Mouse (Mus musculus) lung, postnatal 14 days (tissue): Measurements from ENCODE around the gene Ggct.
"Not testable (repeated sequence)": the region's sequence is repeated elsewhere in the genome, so short reads cannot be mapped to it uniquely, and the experiment has no call there.

ENCODE experiments used
- DNase-seq: peaks from one replicate; pipeline ENCODE4 v3.0.0; 2021

Ggct gene

GRCm38 (mm10) chr6:54992141-54992540 is 609 bp downstream of the Ggct start:
- DNase-seq = no peak

- no peak for DNase-seq
Measured at GRCm38 (mm10) chr6:54991189-54991588, 1.6 kb downstream of the Ggct start.

DNA sequence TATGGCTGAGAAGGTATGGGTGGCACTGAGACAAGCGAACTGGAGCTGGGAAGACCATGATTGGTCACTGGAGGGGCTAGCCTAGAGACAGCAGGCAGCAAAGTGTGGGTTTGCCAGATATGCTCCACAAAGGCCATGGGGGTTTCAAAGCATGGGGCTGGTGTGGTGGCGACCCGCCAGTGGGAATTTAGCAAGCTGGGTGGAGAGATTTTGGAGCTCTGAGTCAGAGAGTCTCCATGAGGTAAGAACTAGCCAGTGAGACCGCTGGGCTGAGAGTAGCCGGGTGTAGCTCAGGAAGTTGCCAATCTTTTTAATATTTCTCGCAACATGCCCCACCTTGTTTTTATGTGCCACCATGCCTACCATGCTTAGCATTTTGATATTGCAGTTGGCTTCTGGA is 4.6 kb downstream of the Ggct start:
- DNase-seq = no peak

GRCm38 (mm10) chr6:54984096-54984495 is 8.7 kb downstream of the Ggct start:
- no peak for DNase-seq

DNA sequence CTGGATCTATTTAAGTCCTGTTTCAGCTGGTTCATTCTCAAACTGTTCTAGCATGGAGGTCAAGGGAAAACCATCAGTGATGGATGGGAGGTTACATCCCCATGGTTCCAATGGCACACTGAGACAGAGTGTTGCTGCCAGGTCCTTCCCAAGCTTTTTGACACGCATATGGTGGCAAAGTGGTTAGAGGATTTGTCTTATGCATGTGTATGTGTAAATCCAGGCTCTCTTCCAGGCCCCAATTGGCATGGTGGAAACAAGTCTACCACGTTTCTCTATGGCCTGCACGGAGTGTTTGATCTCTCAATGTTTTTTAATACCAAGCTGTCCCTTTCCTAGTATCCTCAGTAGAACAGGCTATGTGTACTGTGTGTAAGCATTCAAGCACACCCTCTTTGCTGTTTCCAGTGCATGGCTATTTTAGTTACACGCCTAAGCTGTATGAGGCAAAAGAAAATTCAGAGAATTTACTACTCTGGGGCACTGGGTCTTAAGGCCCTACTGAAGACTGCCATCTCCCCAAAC is 9.2 kb downstream of the Ggct start:
- no peak for DNase-seq

DNA sequence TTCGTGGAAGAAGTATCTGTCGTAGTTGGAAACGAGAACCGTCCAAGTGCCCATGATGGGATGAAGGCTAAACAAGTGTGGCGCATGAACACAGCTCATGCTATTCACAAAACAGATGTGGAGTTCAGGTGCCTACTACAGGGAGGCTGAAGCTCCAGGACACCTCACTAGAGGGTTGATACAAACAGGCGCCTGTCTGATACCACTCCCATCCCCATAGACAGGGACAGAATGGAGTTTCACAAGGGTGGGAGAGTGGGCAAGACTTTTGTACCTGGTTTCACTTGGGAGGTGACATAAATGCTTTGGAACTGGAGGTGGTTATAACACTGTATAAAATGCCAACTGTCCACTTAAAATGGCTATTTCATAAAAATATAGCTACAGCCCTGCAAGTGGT is 13.3 kb downstream of the Ggct start:
- DNase-seq = no peak

DNA sequence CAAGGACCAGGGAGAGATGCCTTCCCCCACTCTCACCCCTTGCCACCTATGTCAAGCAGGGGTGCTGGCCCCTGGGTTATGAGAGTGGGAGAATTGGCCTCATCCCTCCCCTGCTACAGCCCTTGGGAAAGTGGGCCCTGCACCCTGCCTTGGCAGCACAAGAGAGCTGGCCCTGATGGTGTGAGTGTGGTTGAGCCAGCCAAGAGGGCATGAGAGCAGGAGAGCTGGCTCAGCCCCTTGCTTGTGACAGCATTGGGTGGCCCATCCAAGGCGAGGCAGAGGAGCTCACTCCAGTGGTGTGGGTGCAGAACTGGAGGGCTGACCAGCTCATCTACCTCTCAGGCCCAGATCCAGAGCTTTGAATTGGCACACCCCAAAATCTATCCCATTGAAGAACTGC is 17.1 kb downstream of the Ggct start:
- DNase-seq = no peak

DNA sequence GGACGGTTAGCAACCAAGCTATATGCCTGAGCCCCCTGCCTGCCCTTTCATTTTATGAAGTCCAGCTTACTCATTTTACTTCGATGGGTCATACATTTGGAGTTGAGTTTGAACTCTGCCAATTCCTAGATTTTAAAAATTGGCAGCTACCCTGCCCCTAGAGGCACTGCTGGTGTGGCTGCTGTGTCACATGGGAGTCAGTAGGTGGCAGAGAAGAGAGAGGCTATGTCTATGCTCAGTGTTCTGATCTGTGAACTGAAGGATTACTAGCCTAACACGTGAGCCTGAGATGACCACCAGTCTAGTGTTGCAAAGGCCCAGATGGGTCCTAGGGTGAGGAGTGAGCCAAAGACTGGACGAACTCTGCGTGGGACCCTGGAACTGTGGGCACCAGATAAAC is 18.2 kb downstream of the Ggct start:
- peak; percentile 44 for DNase-seq

- peak; percentile 31 for DNase-seq
Measured at GRCm38 (mm10) chr6:54972929-54973211, 19.9 kb downstream of the Ggct start.

GRCm38 (mm10) chr6:54972111-54972928 is 20.4 kb downstream of the Ggct start, which contains the start of gene Nod1:
TSS of gene Nod1 (minus strand) at chr6:54972612.
- DNase-seq = peak; percentile 87

DNA sequence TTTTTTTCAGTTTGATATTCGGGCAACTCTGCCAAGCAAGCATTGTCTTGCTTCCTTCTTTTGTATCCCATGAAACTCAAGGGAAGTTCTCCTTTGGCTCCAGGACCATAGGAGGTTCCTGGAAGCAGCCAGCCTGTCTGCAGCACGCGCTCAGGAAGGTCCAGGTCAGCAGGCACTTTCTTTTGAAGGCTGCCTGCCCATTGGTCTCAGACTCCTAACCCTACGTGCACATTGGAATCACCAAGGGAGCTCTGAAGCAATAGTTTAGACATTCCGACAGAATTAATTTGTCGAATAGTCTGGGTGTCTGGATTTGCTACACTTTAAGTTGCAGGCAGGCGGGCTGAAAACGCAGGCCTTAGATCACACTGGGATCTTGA is 21.0 kb downstream of the Ggct start:
- DNase-seq = peak; percentile 46

GRCm38 (mm10) chr6:54970506-54970905 is 22.2 kb downstream of the Ggct start:
- DNase-seq = no peak

- no peak for DNase-seq
Measured at GRCm38 (mm10) chr6:54969801-54970200, 22.9 kb downstream of the Ggct start.

GRCm38 (mm10) chr6:54967591-54967990 is 25.2 kb downstream of the Ggct start:
- DNase-seq = no peak

DNA sequence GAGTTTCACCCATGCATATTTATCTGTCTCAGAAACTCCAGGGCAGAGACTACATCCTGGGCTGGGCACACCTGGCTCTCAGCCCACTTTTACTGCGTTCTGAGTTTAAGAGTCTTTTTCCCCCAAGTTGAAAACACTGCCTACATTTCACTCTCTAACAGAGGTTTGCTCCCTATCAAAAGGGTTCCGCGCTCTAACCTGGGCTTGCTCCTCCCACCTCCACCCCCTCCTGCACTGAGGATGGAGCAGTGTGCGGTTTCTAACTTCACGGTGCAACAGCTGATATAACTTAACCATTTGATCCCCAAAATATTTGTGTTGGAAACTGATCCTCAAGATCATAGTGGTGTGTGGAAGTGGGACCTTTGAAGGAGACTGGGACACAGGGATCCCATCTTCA is 27.5 kb downstream of the Ggct start:
- no peak for DNase-seq

GRCm38 (mm10) chr6:54964755-54965154 is 28.0 kb downstream of the Ggct start:
- no peak for DNase-seq

DNA sequence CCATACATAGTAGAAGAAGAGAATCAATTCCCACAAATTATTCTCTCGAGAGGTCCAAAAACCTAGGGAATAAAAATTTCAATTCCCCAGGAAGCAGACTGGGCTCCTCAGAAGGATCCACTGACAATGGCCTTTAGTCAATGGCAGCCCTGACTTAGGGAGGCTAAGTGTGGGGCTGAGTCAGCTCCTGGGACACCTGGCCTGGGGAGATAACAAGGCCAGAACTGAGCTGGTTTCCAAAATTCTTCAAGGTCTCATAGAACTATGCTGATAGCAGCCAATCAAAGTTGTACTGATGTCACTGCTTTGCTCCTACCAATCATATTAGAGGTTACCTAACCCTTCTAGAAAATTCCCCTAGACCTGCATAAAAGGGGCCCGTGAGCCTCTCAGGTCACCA is 29.2 kb downstream of the Ggct start:
- DNase-seq = no peak

DNA sequence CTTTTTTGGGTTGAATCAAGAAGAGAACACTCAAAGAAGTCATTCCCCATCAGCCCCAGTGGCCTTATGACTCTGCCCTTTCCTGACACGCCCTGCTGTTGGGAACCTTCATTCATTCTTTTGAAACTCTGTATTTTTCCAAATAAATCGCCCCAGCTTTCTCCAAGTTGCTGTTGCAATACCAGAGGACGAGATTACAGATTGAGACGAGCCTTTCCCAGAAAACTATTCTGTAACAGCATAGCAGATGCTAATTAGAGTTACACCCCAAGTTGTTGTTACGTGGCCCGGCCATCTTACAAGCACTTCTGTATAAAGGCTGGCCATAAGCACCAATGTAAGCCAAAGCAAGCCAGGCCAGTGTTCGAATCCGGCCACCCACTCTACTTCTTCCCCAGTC is 35.1 kb downstream of the Ggct start:
- no peak for DNase-seq

GRCm38 (mm10) chr6:54956425-54956824 is 36.3 kb downstream of the Ggct start:
- DNase-seq = no peak

GRCm38 (mm10) chr6:54955949-54956348 is 36.8 kb downstream of the Ggct start:
- DNase-seq = no peak

DNA sequence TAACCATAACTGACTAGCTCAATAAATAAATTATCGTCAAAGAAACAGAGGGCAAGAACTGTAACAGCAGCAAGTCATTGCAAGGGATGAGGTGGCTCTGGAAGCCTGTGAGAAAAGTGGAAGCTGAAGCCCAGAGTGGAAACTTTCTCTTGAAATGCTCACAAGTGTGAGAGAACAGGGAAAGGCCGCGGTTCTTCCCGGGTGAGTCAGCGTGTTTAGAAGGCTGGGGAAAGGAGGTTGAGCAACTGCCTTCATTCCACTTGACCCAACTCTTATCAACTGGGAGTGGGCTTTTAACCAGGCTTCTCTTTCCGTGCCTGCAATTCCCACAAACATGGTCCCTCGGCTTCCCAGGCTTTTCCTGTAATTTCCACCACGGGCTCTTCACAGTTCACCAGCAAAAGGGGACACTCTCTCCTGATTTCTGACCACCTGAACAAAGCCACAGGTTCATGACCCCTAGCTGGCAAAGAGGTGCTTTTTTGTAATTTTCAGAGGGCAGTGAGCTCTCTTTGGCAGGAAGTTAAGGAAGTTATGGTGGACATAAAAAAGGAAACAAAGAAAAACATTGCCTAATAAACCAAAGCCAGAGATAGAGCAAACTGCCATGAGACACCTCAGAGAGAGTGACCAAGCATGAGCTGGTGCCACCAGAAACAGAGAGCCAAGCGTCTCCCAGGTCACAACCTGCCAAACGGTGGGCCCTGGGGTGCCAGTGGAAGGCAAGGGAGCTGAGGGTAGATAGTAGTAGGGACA is 37.9 kb downstream of the Ggct start:
- peak; percentile 72 for DNase-seq

DNA sequence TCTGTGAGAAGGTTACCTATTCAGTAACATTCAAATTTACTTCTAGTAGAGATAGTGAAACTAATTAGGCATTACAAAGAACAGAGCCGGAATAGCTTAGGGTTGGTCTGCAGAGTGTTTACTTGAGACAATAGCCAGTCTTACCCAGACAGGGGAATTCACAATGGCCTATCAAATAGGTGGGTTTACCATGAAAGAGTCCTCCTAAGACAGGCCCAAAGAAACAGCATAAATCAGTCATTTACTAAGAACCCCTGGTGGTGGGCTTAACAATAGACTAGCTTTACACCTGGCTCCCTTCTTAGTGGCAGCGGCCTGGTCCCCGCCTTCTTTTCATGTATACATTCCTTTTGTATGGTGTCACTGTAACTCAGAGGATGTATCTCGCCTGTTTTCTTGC is 39.4 kb downstream of the Ggct start:
- DNase-seq = not testable (repeated sequence)

DNA sequence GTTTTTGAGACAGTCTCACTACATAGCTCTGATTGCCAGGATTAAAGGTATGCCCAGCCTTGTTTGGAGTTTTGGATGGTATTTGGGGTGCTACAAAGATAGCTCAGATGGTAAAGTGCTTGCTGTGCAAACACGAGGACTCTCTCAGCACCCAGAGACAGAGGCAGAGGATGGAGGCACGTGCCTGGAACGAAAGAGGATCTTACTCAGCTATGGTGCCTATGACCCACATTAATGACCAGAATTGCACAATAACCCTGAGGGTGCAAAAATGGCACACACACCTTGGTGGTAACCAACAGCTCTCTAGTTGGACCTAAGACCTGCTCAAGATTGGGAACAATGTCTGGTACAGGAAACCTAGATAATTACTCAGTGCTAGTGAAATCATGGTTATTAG is 40.2 kb downstream of the Ggct start:
- DNase-seq = no peak

DNA sequence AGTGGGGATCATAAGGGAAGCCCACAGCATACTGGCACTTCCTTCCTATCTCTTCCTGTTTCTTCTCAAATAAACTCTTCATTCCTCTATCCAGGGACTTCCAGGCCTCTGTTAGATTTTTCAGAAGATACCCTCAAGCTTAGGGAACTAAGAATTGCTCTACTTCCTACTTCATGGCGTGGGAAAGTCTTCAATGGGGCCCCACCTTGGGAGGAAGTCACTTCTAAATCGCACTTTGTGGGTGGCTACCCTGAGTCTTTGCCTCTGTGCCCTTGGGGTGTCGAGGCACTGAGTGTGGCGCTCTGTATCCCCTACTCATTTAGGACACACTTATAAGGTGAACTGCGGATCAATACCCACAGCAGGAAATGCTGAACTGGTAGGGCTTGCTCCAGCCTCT is 44.1 kb downstream of the Ggct start:
- DNase-seq = no peak
